Mouse (Mus musculus) forebrain, embryonic 10.5 days (tissue): Measurements from ENCODE around the gene Fxr1. TPM values are rescaled to one million over a fixed set of nuclear protein-coding genes. Genes with fewer than 3 reads are reported as not detected.
"Not testable (repeated sequence)": the region's sequence is repeated elsewhere in the genome, so short reads cannot be mapped to it uniquely, and the experiment has no call there.

ENCODE experiments used
- DNase-seq: peaks from one replicate; pipeline ENCODE4 v3.0.0-alpha.2; 2017; ENCODE audit warnings: low spot score; ENCODE audit errors: extremely low spot score
- H3K27ac ChIP-seq: fragments of 300-500 bp; sonication (generic); 2 replicates; pipeline ENCODE4 v1.5.1; 2016; ENCODE audit warnings: mild to moderate bottlenecking
- H3K27me3 ChIP-seq: fragments of 300-500 bp; sonication (generic); 2 replicates; pipeline ENCODE4 v1.6.1; 2016; ENCODE audit warnings: mild to moderate bottlenecking; ENCODE audit not compliant: poor library complexity, severe bottlenecking
- H3K36me3 ChIP-seq: fragments of 300-500 bp; sonication (generic); replicated peaks from 2 replicates; pipeline ENCODE4 v1.6.1; 2016; ENCODE audit warnings: mild to moderate bottlenecking, moderate library complexity
- H3K4me1 ChIP-seq: fragments of 300-500 bp; sonication (generic); 2 replicates; pipeline ENCODE4 v1.6.1; 2016
- H3K4me3 ChIP-seq: fragments of 300-500 bp; sonication (generic); 2 replicates; pipeline ENCODE4 v1.5.1; 2016; ENCODE audit warnings: mild to moderate bottlenecking, moderate library complexity
- H3K9me3 ChIP-seq: fragments of 300-500 bp; sonication (generic); 2 replicates; pipeline ENCODE4 v1.6.1; 2016; ENCODE audit warnings: mild to moderate bottlenecking, moderate library complexity
- WGBS: fragments of 180-500 bp; shearing (Covaris S2); methylation state at CpG from one replicate; pipeline ENCODE4 v1.1.7; 2016; 5-methylcytosine and 5-hydroxymethylcytosine counted together
- polyA plus RNA-seq: library from polyadenylated mRNA; unstranded; fragments of >200 nt; fragmentation: Nextera tagmentation; extraction: Ambion mirVana; gene quantifications from 2 replicates; pipeline ENCODE4 v1.2.1, GENCODE M21; 2016

Gene Fxr1
- 56.6 and 60.3 TPM in 2 replicates for polyA plus RNA-seq

- peaks cover 2% of the 10 kb centered on the region; the same call in 1 of the 2 replicates for H3K9me3 ChIP-seq
- peaks cover 26% of the 10 kb centered on the region for H3K36me3 ChIP-seq
- no peaks in the 10 kb centered on the region for H3K27me3 ChIP-seq
- peak within 1 kb of the TSS; percentile 100 for H3K27ac ChIP-seq
- peak within 1 kb of the TSS; percentile 98 for H3K4me3 ChIP-seq
- WGBS, result under 1% methylated on average over 95 of the region's 97 CpGs
- peak; percentile 84 for DNase-seq
- peaks cover 19% of the 10 kb centered on the region for H3K4me1 ChIP-seq
These were observed at the start of gene Fxr1 for GRCm38 (mm10) chr3:34019540-34020381. TSS of gene Fxr1 (plus strand) at chr3:34019943.

GRCm38 (mm10) chr3:33979395-33979794, 40.3 kb upstream of the Fxr1 start:
- Histone ChIP-seq H3K4me3 (no peak overlapping the region), H3K9me3 (no peaks in the 10 kb centered on the region), H3K27me3 (no peaks in the 10 kb centered on the region), H3K27ac (no peak overlapping the region), H3K36me3 (no peaks in the 10 kb centered on the region), H3K4me1 (no peaks in the 10 kb centered on the region)
- 84% methylated on average over 6 of the region's 6 CpGs for WGBS
- DNase-seq, result peak; percentile 11

GRCm38 (mm10) chr3:33982746-33983145, 37.0 kb upstream of the Fxr1 start:
- Histone ChIP-seq H3K4me1 (no peaks in the 10 kb centered on the region), H3K27ac (no peak overlapping the region), H3K27me3 (no peaks in the 10 kb centered on the region), H3K36me3 (no peaks in the 10 kb centered on the region), H3K9me3 (no peaks in the 10 kb centered on the region), H3K4me3 (no peak overlapping the region)
- 93% methylated on average over 5 of the region's 5 CpGs for WGBS
- DNase-seq, result peak; percentile 7

- DNase-seq, result peak; percentile 7
- Histone ChIP-seq H3K4me3 (no peak overlapping the region), H3K36me3 (no peaks in the 10 kb centered on the region), H3K4me1 (no peaks in the 10 kb centered on the region), H3K27me3 (no peaks in the 10 kb centered on the region), H3K9me3 (no peaks in the 10 kb centered on the region), H3K27ac (no peak overlapping the region)
- 83% methylated on average over 8 of the region's 8 CpGs for WGBS
These were observed 30.4 kb upstream of the Fxr1 start for GRCm38 (mm10) chr3:33989302-33989701.

GRCm38 (mm10) chr3:33990451-33990850, 29.3 kb upstream of the Fxr1 start:
- no peaks in the 10 kb centered on the region for H3K4me1 ChIP-seq
- no peak overlapping the region for H3K27ac ChIP-seq
- 81% methylated on average over 10 of the region's 10 CpGs for WGBS
- no peaks in the 10 kb centered on the region for H3K36me3 ChIP-seq
- no peak overlapping the region for H3K4me3 ChIP-seq
- no peaks in the 10 kb centered on the region for H3K27me3 ChIP-seq
- DNase-seq, result no peak
- H3K9me3 ChIP-seq, result no peaks in the 10 kb centered on the region

GRCm38 (mm10) chr3:33990921-33991320, 28.8 kb upstream of the Fxr1 start:
- no peak for DNase-seq
- Histone ChIP-seq H3K36me3 (no peaks in the 10 kb centered on the region), H3K4me3 (no peak overlapping the region), H3K9me3 (no peaks in the 10 kb centered on the region), H3K4me1 (no peaks in the 10 kb centered on the region), H3K27me3 (no peaks in the 10 kb centered on the region), H3K27ac (no peak overlapping the region)
- 74% methylated on average over 8 of the region's 8 CpGs for WGBS

GRCm38 (mm10) chr3:33993421-33994126, 26.2 kb upstream of the Fxr1 start:
- Histone ChIP-seq H3K4me1 (no peaks in the 10 kb centered on the region), H3K27ac (no peak overlapping the region), H3K4me3 (no peak overlapping the region), H3K27me3 (no peaks in the 10 kb centered on the region), H3K36me3 (no peaks in the 10 kb centered on the region), H3K9me3 (no peaks in the 10 kb centered on the region)
- DNase-seq, result no peak
- 90% methylated on average over 14 of the region's 14 CpGs for WGBS

- 0 out of 2 replicates have a peak, but pooled peaks cover 2% of the 10 kb centered on the region for H3K4me1 ChIP-seq
- DNase-seq, result no peak
- H3K27me3 ChIP-seq, result no peaks in the 10 kb centered on the region
- H3K4me3 ChIP-seq, result no peak overlapping the region
- no peaks in the 10 kb centered on the region for H3K36me3 ChIP-seq
- H3K9me3 ChIP-seq, result no peaks in the 10 kb centered on the region
- no peak overlapping the region for H3K27ac ChIP-seq
- WGBS, result 84% methylated on average over 3 of the region's 3 CpGs
These were observed 25.6 kb upstream of the Fxr1 start for GRCm38 (mm10) chr3:33994127-33994488.

- H3K27me3 ChIP-seq, H3K27ac ChIP-seq, H3K36me3 ChIP-seq, H3K9me3 ChIP-seq, H3K4me3 ChIP-seq, H3K4me1 ChIP-seq, DNase-seq: not testable (repeated sequence)
These were observed 18.1 kb upstream of the Fxr1 start for GRCm38 (mm10) chr3:34001691-34002090.

GRCm38 (mm10) chr3:34003860-34004259, 15.9 kb upstream of the Fxr1 start:
- WGBS, result 91% methylated on average over 3 of the region's 3 CpGs

GRCm38 (mm10) chr3:34006301-34006700, 13.4 kb upstream of the Fxr1 start:
- Histone ChIP-seq H3K27me3 (no peaks in the 10 kb centered on the region), H3K27ac (no peak overlapping the region), H3K36me3 (no peaks in the 10 kb centered on the region), H3K9me3 (no peaks in the 10 kb centered on the region), H3K4me3 (no peak overlapping the region), H3K4me1 (peaks cover 5% of the 10 kb centered on the region)
- DNase-seq, result no peak
- 44% methylated on average over 2 of the region's 2 CpGs for WGBS

More at GRCm38 (mm10) chr3:34003860-34004259, 15.9 kb upstream of the Fxr1 start:
- no peaks in the 10 kb centered on the region for H3K27me3 ChIP-seq
- H3K4me3 ChIP-seq, result no peak overlapping the region
- no peaks in the 10 kb centered on the region for H3K36me3 ChIP-seq
- DNase-seq, result no peak
- no peaks in the 10 kb centered on the region for H3K9me3 ChIP-seq
- no peak overlapping the region for H3K27ac ChIP-seq
- H3K4me1 ChIP-seq, result peaks cover 7% of the 10 kb centered on the region

GRCm38 (mm10) chr3:34006824-34007223, 12.9 kb upstream of the Fxr1 start:
- H3K9me3 ChIP-seq, result no peaks in the 10 kb centered on the region
- H3K4me1 ChIP-seq, result peaks cover 5% of the 10 kb centered on the region
- 81% methylated on average over 3 of the region's 3 CpGs for WGBS
- H3K27ac ChIP-seq, result no peak overlapping the region
- H3K4me3 ChIP-seq, result no peak overlapping the region
- no peaks in the 10 kb centered on the region for H3K27me3 ChIP-seq
- H3K36me3 ChIP-seq, result no peaks in the 10 kb centered on the region
- no peak for DNase-seq

GRCm38 (mm10) chr3:34007611-34008010, 12.1 kb upstream of the Fxr1 start:
- DNase-seq, result no peak
- Histone ChIP-seq H3K4me1 (peaks cover 5% of the 10 kb centered on the region), H3K4me3 (no peak overlapping the region), H3K36me3 (no peaks in the 10 kb centered on the region), H3K27ac (no peak overlapping the region), H3K27me3 (no peaks in the 10 kb centered on the region), H3K9me3 (no peaks in the 10 kb centered on the region)
- WGBS, result 56% methylated on average over 4 of the region's 4 CpGs
